8 mouse cellular contexts compared by ENCODE assay signal in the genomic region with DNA sequence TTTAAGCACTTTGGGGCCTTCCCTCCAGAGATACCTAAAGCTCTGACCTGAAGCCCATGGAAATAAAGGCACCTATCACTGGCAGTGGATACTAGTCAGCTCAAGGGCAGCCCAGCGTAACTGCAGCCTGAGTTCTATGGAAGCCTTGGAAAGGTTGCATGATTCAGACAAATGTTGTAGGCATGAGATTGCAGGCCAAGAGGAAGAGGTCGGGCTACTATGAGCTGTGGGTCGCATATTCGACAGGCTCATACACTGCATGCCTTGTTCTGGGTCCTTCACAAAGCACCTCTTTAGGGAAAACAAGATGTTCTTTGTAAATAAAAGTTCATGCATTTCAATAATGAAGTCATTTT. TPM values are rescaled to one million over a fixed set of nuclear protein-coding genes. Genes with fewer than 3 reads are reported as not detected.
DNase-seq lines count a peak whose midpoint lies in the region; ATAC-seq and TF ChIP-seq lines count a peak whose summit lies in the region.

No protein-coding gene starts in this region.

- H3K4me3 ChIP-seq in heart, embryonic 16.5 days (ENCODE audit: low read length), result peak overlapping the region; percentile 62
- no peak overlapping the region for H3K4me3 ChIP-seq in hindbrain, postnatal 0 days (ENCODE audit: low read length)

- no peak for TF ChIP-seq CTCF in hindbrain, postnatal 0 days (IDR thresholded peaks at IDR 0.05; ENCODE audit: low read depth)

- no peaks in the 10 kb centered on the region for H3K9me3 ChIP-seq in heart, embryonic 16.5 days (replicated peaks; ENCODE audit: control insufficient read depth, low read length)
- H3K9me3 ChIP-seq in hindbrain, postnatal 0 days (ENCODE audit: low read length), result no peaks in the 10 kb centered on the region

- H3K27me3 ChIP-seq in heart, embryonic 16.5 days (ENCODE audit: control insufficient read depth, insufficient read depth, low read length), result no peaks in the 10 kb centered on the region
- no peaks in the 10 kb centered on the region for H3K27me3 ChIP-seq in hindbrain, postnatal 0 days (ENCODE audit: insufficient read depth, low read length)

- H3K27ac ChIP-seq in heart, embryonic 16.5 days (ENCODE audit: low read length), result peak overlapping the region; percentile 92
- 0 out of 2 replicates have a peak overlapping the region, but pooled peaks have one; percentile 48 for H3K27ac ChIP-seq in hindbrain, postnatal 0 days

- peak overlapping the region; percentile 86; the same call in 1 of the 2 replicates for H3K9ac ChIP-seq in heart, embryonic 16.5 days (ENCODE audit: low read length)
- no peak overlapping the region for H3K9ac ChIP-seq in hindbrain, postnatal 0 days (replicated peaks; ENCODE audit: low read length)

- DNase-seq in heart, adult 18-20 months, result no peak
- peak; percentile 34 for DNase-seq in MN1 (ENCODE audit: low spot score)
- peak; percentile 41 for DNase-seq in adrenal gland, postnatal 14 days
- DNase-seq in hindbrain, postnatal 0 days (ENCODE audit: low spot score), result no peak
- DNase-seq in testis, postnatal 14 days (ENCODE audit: low spot score), result no peak
- no peak for DNase-seq in spleen, postnatal 36 days (ENCODE audit: low spot score in 2 of 2)
- no peak for DNase-seq in urinary bladder, adult 2 months (ENCODE audit: low spot score)

- H3K4me2 ChIP-seq in heart, embryonic 16.5 days (ENCODE audit: low read depth, low read length), result peak overlapping the region; percentile 82
- peak overlapping the region; percentile 83 for H3K4me2 ChIP-seq in hindbrain, postnatal 0 days (ENCODE audit: low read depth, low read length)

- ATAC-seq in heart, embryonic 16.5 days (replicated peaks; ENCODE audit: extremely low read depth, insufficient read depth, low FRiP score), result no peak
- ATAC-seq in hindbrain, postnatal 0 days, result peak; percentile 54

- 40% methylated on average over 4 of the region's 4 CpGs for WGBS in heart, embryonic 16.5 days
- 61% methylated on average over 4 of the region's 4 CpGs for WGBS in hindbrain, postnatal 0 days

- H3K4me1 ChIP-seq in heart, embryonic 16.5 days (ENCODE audit: control insufficient read depth, insufficient read depth, low read length), result peaks cover 50% of the 10 kb centered on the region
- H3K4me1 ChIP-seq in hindbrain, postnatal 0 days (ENCODE audit: insufficient read depth, low read length), result 0 out of 2 replicates have a peak, but pooled peaks cover 6% of the 10 kb centered on the region

- H3K36me3 ChIP-seq in heart, embryonic 16.5 days (ENCODE audit: control insufficient read depth, insufficient read depth), result no peaks in the 10 kb centered on the region
- H3K36me3 ChIP-seq in hindbrain, postnatal 0 days (ENCODE audit: insufficient read depth, low read length), result no peaks in the 10 kb centered on the region

RNA-seq across cellular contexts. Expression of a gene that starts 0.6 kb away (rescaled TPM):
- polyA plus RNA-seq in heart, embryonic 16.5 days (2015; fragmentation: Nextera tagmentation; extraction: Ambion mirVana), result 105 and 126 TPM in 2 replicates
- 10 to 100 TPM; 47.2 to 52.0 TPM for total RNA-seq in heart, adult 18-20 months (2021)
- 79.0 and 87.8 TPM in 2 replicates for total RNA-seq in adrenal gland, postnatal 14 days (2021)
- total RNA-seq in hindbrain, postnatal 0 days (2014; rRNA removed), result 19.9 and 31.9 TPM in 2 replicates
- 13.6 and 16.7 TPM in 2 replicates for polyA plus RNA-seq in hindbrain, postnatal 0 days (2015; fragmentation: Nextera tagmentation; extraction: Ambion mirVana)
- 76.5 and 88.3 TPM in 2 replicates for polyA plus RNA-seq in urinary bladder, adult 2 months (2012; rRNA removed)

Comparison
In these comparisons a context has a peak if more than half of its experiments do, and no peak if none do; other contexts are left out.
1. DNase-seq: peak in MN1 (single experiment) and adrenal gland, postnatal 14 days (single experiment); none in heart, adult 18-20 months (0 of 2), hindbrain, postnatal 0 days (single experiment), testis, postnatal 14 days (single experiment), spleen, postnatal 36 days (0 of 2) and urinary bladder, adult 2 months (single experiment).